Mouse (Mus musculus) forebrain, embryonic 10.5 days (tissue): Measurements from ENCODE around the gene Hmcn2. TPM values are rescaled to one million over a fixed set of nuclear protein-coding genes. Genes with fewer than 3 reads are reported as not detected.

Source experiments
- DNase-seq: peaks from one replicate; pipeline ENCODE4 v3.0.0-alpha.2; 2017; ENCODE audit warnings: low spot score; ENCODE audit errors: extremely low spot score
- H3K27ac ChIP-seq: fragments of 300-500 bp; sonication (generic); 2 replicates; pipeline ENCODE4 v1.5.1; 2016; ENCODE audit warnings: mild to moderate bottlenecking
- H3K27me3 ChIP-seq: fragments of 300-500 bp; sonication (generic); 2 replicates; pipeline ENCODE4 v1.6.1; 2016; ENCODE audit warnings: mild to moderate bottlenecking; ENCODE audit not compliant: poor library complexity, severe bottlenecking
- H3K36me3 ChIP-seq: fragments of 300-500 bp; sonication (generic); replicated peaks from 2 replicates; pipeline ENCODE4 v1.6.1; 2016; ENCODE audit warnings: mild to moderate bottlenecking, moderate library complexity
- H3K4me1 ChIP-seq: fragments of 300-500 bp; sonication (generic); 2 replicates; pipeline ENCODE4 v1.6.1; 2016
- H3K4me3 ChIP-seq: fragments of 300-500 bp; sonication (generic); 2 replicates; pipeline ENCODE4 v1.5.1; 2016; ENCODE audit warnings: mild to moderate bottlenecking, moderate library complexity
- H3K9me3 ChIP-seq: fragments of 300-500 bp; sonication (generic); 2 replicates; pipeline ENCODE4 v1.6.1; 2016; ENCODE audit warnings: mild to moderate bottlenecking, moderate library complexity
- WGBS: fragments of 180-500 bp; shearing (Covaris S2); methylation state at CpG from one replicate; pipeline ENCODE4 v1.1.7; 2016; 5-methylcytosine and 5-hydroxymethylcytosine counted together
- polyA plus RNA-seq: library from polyadenylated mRNA; unstranded; fragments of >200 nt; fragmentation: Nextera tagmentation; extraction: Ambion mirVana; gene quantifications from 2 replicates; pipeline ENCODE4 v1.2.1, GENCODE M21; 2016

Hmcn2 gene
- polyA plus RNA-seq, 1 experiment from 2014 or later = not detected

- Histone ChIP-seq H3K36me3 (no peaks in the 10 kb centered on the region), H3K9me3 (peaks cover 10% of the 10 kb centered on the region), H3K4me3 (no peak overlapping the region), H3K27ac (no peak overlapping the region), H3K4me1 (no peaks in the 10 kb centered on the region), H3K27me3 (no peaks in the 10 kb centered on the region)
- no peak for DNase-seq
- WGBS = 100% methylated on average over 4 of the region's 4 CpGs
Measured at GRCm38 (mm10) chr2:31372186-31372585, 58.0 kb downstream of the Hmcn2 start.

DNA sequence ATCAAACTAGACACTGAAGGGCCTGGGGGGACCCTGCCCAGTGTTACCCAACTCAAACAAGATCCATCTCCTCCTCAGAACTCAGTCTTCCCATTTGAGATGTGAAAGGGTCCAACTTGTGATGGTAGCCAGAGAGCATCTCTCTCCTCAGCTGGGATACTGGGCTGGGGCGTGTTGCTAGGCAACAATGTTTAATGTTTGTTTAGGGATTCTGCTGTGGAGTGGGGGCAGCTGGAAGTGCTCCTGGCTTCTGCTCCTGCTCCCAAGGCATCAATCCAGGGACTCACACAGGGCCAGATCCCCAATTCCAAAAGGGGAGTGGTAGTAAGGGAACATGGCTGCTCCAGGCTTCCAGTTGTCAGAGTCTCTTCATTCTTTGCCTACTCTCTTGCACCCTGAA, 60.2 kb downstream of the Hmcn2 start:
- Histone ChIP-seq H3K27ac (no peak overlapping the region), H3K36me3 (no peaks in the 10 kb centered on the region), H3K4me1 (no peaks in the 10 kb centered on the region; the same call in 1 of the 2 replicates), H3K4me3 (no peak overlapping the region), H3K27me3 (no peaks in the 10 kb centered on the region), H3K9me3 (peaks cover 10% of the 10 kb centered on the region)
- WGBS = 65% methylated on average over 1 of the region's 1 CpGs
- no peak for DNase-seq

DNA sequence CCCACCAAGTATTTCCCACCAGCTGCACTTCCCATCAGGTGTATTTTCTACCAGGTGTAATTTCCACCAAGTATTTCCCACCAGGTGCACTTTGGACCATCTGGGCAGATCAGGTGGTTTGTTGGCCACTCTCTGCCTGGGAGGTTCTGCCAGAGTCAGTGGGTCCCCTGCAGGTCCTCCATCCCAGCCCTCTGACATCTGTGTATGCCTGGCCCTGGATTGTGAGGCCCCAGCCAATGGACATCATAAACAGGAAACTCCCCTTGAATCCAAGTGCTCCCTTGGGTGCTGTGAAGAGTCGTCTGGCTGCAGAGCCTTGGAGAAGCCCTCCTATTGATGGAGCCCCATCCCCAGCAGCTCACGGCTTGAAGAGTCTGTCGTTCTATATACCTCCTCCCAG, 61.8 kb downstream of the Hmcn2 start:
- H3K9me3 ChIP-seq = peaks cover 10% of the 10 kb centered on the region
- H3K27ac ChIP-seq = no peak overlapping the region
- WGBS = 60% methylated on average over 3 of the region's 3 CpGs
- DNase-seq = no peak
- no peaks in the 10 kb centered on the region for H3K36me3 ChIP-seq
- H3K27me3 ChIP-seq = no peaks in the 10 kb centered on the region
- H3K4me1 ChIP-seq = no peaks in the 10 kb centered on the region; the same call in 1 of the 2 replicates
- H3K4me3 ChIP-seq = no peak overlapping the region

DNA sequence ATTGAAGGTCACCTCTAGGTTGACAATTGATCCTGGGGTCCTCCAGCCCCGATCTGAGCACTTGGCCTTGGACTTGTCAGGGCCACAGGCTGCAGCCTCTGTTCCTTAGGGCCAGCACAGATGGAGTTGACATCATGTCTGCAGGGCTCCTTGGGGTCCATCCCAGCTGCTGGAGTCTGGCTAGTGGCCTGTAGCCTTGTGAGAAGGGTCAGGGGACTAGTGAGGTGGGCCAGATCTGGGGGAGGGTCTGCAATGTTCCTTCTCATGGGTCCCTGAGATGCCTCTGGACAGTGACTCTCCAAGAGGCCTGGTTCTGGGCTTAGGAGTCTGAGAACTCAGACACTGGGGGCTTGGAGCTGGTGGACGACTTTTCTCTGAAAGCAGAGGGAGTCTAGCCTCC, 63.3 kb downstream of the Hmcn2 start:
- no peaks in the 10 kb centered on the region for H3K36me3 ChIP-seq
- peaks cover 10% of the 10 kb centered on the region; the same call in 1 of the 2 replicates for H3K27me3 ChIP-seq
- DNase-seq = no peak
- WGBS = 75% methylated on average over 2 of the region's 2 CpGs
- no peaks in the 10 kb centered on the region; the same call in 1 of the 2 replicates for H3K4me1 ChIP-seq
- no peak overlapping the region for H3K4me3 ChIP-seq
- peaks cover 1% of the 10 kb centered on the region; the same call in 1 of the 2 replicates for H3K9me3 ChIP-seq
- no peak overlapping the region for H3K27ac ChIP-seq

DNA sequence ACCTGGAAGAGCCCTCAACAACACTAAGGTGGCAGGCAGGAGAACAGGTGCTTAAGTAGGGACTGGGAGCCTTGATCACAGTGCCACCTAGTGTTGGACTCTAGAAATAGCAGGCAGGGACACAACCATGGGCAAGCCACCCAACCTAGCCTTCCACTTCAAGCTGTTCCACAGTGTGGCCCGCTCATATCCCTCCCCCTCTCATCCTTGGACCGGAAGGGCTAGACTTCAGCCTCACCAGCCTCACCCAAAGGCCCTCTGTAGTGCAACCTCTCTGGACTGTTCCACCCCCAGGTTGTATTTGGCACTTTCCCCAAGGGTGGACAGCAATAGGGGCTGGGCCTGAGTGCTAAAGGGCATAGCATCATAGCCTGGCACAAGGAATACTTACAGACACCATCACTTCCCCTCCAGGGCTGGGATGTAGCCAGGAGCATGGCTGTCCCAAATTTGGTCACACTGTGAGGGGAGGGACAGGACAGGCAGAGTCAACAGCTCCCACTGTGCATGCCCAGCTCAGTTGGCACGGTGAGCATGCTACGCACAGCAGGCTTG, 67.2 kb downstream of the Hmcn2 start:
- H3K27me3 ChIP-seq = peaks cover 16% of the 10 kb centered on the region
- H3K36me3 ChIP-seq = no peaks in the 10 kb centered on the region
- H3K9me3 ChIP-seq = no peaks in the 10 kb centered on the region
- peak; percentile 52 for DNase-seq
- no peaks in the 10 kb centered on the region; the same call in 1 of the 2 replicates for H3K4me1 ChIP-seq
- WGBS = 59% methylated on average over 4 of the region's 4 CpGs
- no peak overlapping the region for H3K4me3 ChIP-seq
- no peak overlapping the region for H3K27ac ChIP-seq

DNA sequence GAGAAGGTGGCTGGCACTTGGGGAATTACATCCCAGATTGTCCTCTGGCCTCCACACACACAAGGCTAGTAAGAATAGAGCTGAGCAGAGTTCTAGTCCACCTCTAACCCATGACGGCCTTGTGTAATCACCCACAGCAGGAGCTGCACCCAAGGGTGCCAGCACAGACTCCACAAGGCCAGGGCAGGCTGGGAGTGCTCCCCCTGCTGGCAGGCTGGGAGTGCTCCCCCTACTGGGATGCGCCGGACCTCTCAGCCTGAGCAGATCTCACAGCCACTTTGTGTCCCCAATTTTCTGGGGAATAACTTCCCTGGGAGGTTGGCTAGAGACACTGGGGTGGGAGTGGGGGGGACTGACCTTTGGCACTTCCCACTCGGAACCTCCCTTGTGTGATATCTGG, 68.7 kb downstream of the Hmcn2 start:
- Histone ChIP-seq H3K27me3 (peaks cover 16% of the 10 kb centered on the region), H3K36me3 (no peaks in the 10 kb centered on the region), H3K4me1 (no peaks in the 10 kb centered on the region; the same call in 1 of the 2 replicates), H3K27ac (no peak overlapping the region), H3K9me3 (no peaks in the 10 kb centered on the region), H3K4me3 (no peak overlapping the region)
- 23% methylated on average over 4 of the region's 4 CpGs for WGBS
- DNase-seq = no peak

DNA sequence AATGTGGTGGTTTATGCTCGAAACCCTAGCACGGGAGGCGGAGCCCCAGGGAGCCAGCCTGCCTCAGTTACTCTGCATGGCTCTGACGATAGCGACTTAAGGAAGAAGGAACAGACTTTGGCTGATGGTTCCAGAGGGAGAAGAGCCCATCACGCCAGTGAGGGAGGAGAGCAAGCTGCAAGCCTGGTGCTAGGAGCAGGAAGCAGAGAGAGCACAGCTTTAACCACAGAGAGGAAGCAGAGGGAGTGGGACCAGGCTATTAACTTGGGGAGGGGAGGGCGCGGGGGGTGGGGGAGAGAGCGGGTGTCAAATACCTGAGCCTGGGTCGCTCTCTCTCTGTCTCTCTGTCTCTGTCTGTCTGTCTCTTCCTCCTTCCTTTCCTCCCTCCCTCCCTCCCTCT, 102.8 kb downstream of the Hmcn2 start:
- no peak overlapping the region for H3K4me3 ChIP-seq
- 79% methylated on average over 10 of the region's 10 CpGs for WGBS
- no peak overlapping the region for H3K27ac ChIP-seq
- DNase-seq = no peak
- 0 out of 2 replicates have a peak, but pooled peaks cover 9% of the 10 kb centered on the region for H3K27me3 ChIP-seq
- H3K36me3 ChIP-seq = no peaks in the 10 kb centered on the region
- no peaks in the 10 kb centered on the region for H3K9me3 ChIP-seq
- H3K4me1 ChIP-seq = peaks cover 19% of the 10 kb centered on the region

DNA sequence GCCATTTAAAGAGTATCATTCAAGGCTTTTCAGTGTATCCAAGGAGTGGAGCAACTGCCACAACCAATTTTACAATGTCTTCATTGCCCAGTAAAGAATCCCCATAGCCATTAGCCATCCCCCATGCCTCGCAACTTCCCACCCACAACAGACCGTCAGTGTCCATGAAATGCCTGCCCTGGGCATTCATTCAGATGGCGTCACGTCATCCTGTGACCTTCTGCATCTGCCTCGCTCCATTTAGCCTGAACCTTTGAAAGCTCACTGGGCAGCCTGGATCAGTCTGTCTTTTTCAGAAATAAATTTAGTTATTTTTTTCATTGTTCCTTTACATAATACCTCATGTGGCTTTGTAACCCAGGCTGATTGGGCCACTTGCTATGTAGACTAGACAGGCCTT, 103.8 kb downstream of the Hmcn2 start:
- H3K27ac ChIP-seq = peak overlapping the region; percentile 48; the same call in 1 of the 2 replicates
- no peaks in the 10 kb centered on the region for H3K9me3 ChIP-seq
- no peak overlapping the region for H3K4me3 ChIP-seq
- 0 out of 2 replicates have a peak, but pooled peaks cover 6% of the 10 kb centered on the region for H3K27me3 ChIP-seq
- H3K4me1 ChIP-seq = peaks cover 25% of the 10 kb centered on the region
- DNase-seq = no peak
- H3K36me3 ChIP-seq = no peaks in the 10 kb centered on the region
- WGBS = 86% methylated on average over 5 of the region's 5 CpGs

DNA sequence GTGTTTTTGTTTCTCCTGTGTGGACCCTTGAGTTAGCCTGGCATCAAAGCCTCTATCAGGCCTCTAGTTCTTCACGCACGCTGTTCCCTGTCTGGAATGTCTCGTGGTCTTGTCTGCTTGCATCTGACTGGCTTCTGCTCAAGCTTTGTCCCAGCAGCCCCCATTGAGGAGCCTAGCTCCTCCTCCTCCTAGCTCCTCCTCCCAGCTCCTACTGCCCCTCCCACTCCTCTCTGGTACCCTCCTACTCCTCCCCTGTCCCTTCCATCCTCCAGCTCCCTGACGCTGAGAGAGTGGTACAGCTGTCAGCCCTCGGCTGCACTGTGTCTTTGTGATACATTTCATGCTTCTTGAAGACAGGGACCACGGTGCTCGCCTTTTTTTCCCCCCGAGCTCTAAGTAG, 104.4 kb downstream of the Hmcn2 start:
- peak overlapping the region; percentile 48; the same call in 1 of the 2 replicates for H3K27ac ChIP-seq
- whole genome bisulfite sequencing = 23% methylated on average over 8 of the region's 8 CpGs

DNA sequence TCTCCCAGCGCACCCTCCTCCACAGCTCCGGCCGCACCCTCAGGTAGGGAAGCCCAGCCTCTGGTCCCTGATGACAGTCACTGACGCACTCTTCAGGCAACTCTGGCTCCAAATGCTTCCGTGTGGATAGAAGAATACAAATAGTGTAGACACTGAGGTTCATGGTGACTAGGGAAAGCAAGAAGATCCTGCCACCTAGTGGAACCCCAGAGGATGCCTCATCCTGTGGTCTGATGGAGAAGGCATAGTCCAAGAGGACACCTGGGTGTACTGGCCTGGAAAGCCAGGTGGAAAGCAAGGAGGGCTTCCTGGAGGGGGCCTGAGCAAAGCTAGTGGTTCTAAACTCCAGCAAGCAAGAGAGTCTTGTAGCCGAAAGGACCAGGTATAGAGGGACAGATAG, 106.7 kb downstream of the Hmcn2 start:
- Histone ChIP-seq H3K27ac (no peak overlapping the region), H3K9me3 (no peaks in the 10 kb centered on the region), H3K4me1 (peaks cover 26% of the 10 kb centered on the region), H3K4me3 (no peak overlapping the region), H3K27me3 (0 out of 2 replicates have a peak, but pooled peaks cover 6% of the 10 kb centered on the region), H3K36me3 (no peaks in the 10 kb centered on the region)
- no peak for DNase-seq
- WGBS = 77% methylated on average over 6 of the region's 6 CpGs

More for the DNA sequence above, 104.4 kb downstream of the Hmcn2 start:
- DNase-seq = peak; percentile 24
- H3K4me3 ChIP-seq = no peak overlapping the region
- peaks cover 25% of the 10 kb centered on the region for H3K4me1 ChIP-seq
- H3K36me3 ChIP-seq = no peaks in the 10 kb centered on the region
- no peaks in the 10 kb centered on the region for H3K9me3 ChIP-seq
- H3K27me3 ChIP-seq = 0 out of 2 replicates have a peak, but pooled peaks cover 6% of the 10 kb centered on the region

- no peak overlapping the region for H3K27ac ChIP-seq
- no peaks in the 10 kb centered on the region for H3K9me3 ChIP-seq
- peaks cover 20% of the 10 kb centered on the region for H3K4me1 ChIP-seq
- peaks cover 10% of the 10 kb centered on the region; the same call in 1 of the 2 replicates for H3K27me3 ChIP-seq
- no peak overlapping the region for H3K4me3 ChIP-seq
- DNase-seq = no peak
- H3K36me3 ChIP-seq = no peaks in the 10 kb centered on the region
- WGBS = 64% methylated on average over 6 of the region's 6 CpGs
Measured at GRCm38 (mm10) chr2:31422576-31422975, 108.4 kb downstream of the Hmcn2 start.

- WGBS = 91% methylated on average over 5 of the region's 5 CpGs
- Histone ChIP-seq H3K4me3 (no peak overlapping the region), H3K27me3 (peaks cover 3% of the 10 kb centered on the region; the same call in 1 of the 2 replicates), H3K9me3 (no peaks in the 10 kb centered on the region), H3K27ac (no peak overlapping the region), H3K4me1 (no peaks in the 10 kb centered on the region), H3K36me3 (no peaks in the 10 kb centered on the region)
- DNase-seq = no peak
Measured at GRCm38 (mm10) chr2:31431477-31431876, 117.3 kb downstream of the Hmcn2 start.

DNA sequence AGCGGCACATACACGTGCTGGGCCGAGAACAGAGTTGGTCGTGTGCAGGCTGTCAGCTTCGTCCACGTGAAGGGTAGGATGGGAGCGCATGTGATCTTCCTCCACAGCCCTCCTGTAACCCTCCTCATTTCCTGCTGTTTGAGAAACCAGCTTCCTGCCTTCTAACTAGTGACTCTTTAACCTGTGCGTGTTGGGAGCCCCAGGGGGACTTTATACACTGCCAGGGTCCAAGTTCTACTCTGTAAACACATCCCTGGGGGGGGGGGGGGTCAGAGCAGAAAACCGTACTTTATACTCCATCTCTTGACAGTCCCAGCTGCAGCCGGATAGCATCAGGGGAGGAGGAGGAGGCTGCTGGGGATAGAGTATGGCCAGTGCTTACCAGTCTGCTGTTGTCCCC, 120.5 kb downstream of the Hmcn2 start:
- H3K4me3 ChIP-seq = no peak overlapping the region
- H3K36me3 ChIP-seq = no peaks in the 10 kb centered on the region
- no peak overlapping the region for H3K27ac ChIP-seq
- H3K27me3 ChIP-seq = no peaks in the 10 kb centered on the region
- no peak for DNase-seq
- H3K9me3 ChIP-seq = no peaks in the 10 kb centered on the region
- 87% methylated on average over 10 of the region's 10 CpGs for WGBS
- H3K4me1 ChIP-seq = peaks cover 10% of the 10 kb centered on the region
